Mouse (Mus musculus): ENCODE data around the gene Tbc1d14.

The Tbc1d14 gene

DNA sequence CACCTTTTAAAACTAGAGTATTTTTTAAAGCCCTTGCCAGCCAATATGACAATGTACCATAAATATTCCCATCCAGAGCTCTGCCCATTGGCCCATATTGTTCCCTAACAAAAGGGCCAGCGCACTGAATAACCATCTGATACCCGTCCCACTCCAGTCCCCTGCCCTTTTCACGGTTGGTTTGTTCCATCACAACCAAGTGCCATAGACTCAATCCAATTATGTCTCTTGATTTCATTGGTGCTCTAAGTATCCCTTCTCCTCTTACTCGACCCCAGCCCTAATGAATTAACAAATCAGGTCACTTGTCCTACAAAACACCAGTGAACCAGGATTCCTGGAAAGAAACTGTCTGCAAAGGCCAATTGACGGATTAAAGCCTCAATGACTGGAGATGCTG is 129.7 kb downstream of the Tbc1d14 start:
- DNase-seq (ENCODE audit: low read depth, low spot score), result no peak

DNA sequence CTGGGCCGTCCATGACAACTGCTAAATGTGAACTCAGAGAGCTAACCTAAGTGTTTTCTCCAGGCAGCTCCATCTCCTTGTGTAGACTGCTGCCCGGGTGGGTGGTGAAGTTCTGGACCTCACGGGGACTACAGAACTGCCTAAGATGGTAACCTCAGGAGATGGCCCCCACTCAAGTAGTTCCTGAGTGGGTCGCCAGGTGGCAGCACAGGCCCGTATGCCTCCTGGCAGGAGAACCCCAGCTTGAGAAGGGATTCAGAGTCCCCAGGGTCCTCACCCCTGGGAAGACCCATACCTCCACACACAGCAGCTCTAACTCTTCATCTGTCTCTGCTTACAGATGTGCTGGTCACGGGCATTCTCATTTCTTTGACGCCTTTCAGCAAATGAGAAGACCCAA is 130.3 kb downstream of the Tbc1d14 start:
- DNase-seq (ENCODE audit: low read depth, low spot score), result no peak

DNA sequence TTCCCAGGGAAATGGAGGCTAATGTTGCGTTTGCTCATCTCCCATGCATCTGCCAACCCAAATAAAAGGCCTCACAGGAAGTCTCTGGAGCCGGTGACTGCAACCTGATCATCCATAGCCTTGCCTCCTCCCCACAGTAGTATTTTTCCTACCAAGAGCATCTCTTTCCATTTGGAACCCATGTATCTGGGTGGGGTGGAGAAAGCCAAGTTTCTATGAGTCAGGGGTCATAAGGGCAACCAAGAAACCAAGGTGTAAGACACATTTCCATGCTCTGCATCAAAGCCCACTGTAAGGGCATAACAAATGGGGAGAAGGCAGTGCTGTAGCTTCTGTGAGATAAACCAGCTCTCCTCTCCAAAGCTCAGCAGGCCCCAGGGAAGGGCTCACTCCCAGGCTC is 131.8 kb downstream of the Tbc1d14 start:
- DNase-seq (ENCODE audit: low read depth, low spot score), result no peak

DNA sequence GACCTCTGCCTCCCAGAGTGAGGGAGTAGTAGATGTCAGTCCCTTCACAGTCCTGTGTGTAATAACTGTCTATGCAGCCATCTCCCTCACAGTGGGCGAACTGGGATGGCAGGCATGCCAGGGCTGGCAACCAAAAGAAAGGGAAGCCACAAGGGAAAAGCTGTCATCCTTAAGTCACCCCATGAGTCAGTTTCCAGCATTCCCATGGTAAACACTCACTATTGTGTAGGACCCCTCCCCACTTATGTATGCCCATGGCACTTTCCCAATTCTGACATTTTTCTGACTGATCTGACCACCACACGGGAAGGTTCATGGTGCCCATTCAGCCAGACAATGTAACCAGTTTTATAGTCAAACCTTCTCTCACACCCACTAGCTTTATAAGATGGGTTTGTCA is 132.4 kb downstream of the Tbc1d14 start:
- DNase-seq (ENCODE audit: low read depth, low spot score), result no peak

DNA sequence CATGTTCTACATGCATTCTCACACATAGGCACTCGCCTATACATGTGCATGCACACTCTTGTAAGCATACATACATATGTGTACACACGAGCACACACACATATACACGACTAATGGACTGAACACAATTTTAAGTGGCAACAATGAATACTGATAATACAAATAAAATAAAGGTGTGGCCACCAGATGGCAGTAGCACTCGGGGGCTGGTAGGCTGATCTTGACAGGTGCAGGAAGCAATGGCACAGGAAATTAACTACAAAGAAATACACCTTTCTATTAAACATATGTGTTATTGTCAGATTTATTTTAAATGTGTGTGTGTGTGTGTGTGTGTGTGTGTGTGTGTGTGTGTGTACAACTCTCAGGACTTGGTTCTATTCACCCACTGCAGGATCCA is 134.2 kb downstream of the Tbc1d14 start:
- DNase-seq (ENCODE audit: low read depth, low spot score), result no peak

DNA sequence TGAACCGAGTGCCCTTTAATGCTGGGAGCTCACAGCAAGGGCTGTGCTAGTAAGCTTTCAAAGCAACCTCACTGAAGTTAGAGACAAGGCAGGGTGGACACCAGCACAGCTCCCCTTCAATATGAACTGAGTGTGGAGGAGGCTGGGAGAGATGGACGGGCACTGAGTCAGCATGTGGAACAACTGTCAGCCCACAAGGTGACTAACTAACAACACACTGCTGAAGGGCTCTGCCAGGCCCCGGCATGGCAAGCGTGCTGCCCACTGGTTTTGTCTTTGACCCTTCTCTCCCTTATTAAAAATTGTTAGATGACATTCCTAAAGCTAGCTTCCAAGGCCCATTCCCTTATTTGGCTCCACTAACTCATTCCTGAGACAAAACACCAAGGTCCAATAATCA is 135.4 kb downstream of the Tbc1d14 start:
- no peak for DNase-seq (ENCODE audit: low read depth, low spot score)

DNA sequence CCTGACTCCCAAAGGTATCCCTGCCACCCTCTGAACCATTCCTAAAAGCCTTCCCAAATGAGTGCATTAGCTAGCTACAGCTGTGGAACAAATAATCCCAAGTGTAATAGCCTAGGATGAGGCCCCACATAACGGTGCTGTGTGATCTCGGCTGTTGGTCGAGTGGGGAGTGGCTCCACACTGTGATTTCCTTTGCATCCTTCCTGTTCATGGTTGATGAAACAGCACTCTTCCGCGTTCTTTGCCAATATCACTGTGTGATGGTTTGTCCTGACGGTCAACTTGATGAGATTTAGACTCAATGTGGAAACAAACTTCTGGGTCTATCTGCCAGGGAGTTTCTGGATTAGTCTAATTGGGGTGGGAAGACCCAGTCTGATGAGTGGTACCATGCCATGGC is 140.3 kb downstream of the Tbc1d14 start:
- DNase-seq (ENCODE audit: low read depth, low spot score), result no peak

DNA sequence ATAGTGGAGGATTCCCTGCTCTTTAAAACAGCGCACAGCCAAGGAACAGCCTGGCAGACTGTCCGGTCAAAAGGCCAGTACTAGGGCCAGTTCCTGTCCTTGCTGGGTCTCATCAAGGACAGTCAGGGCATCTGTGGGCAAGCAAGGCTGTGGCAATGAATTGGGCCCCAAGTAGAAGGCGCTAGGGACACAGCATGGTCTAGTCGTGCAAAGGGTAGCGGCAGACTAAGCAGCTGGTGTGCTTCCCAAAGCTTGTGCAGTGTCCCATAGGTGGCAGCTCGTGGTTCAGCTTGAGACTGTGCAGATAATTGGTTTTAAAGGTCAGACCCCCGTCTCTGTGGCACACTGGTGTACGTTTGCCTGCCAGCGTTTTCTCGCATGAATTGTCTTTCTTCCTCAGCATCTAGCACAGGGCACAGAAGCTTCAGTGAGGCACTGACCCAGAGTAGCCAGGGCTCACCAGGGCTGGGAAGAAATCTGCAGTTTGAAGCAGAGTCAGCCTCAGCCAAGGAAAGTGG is 141.1 kb downstream of the Tbc1d14 start:
- no peak for DNase-seq (ENCODE audit: low read depth, low spot score)

DNA sequence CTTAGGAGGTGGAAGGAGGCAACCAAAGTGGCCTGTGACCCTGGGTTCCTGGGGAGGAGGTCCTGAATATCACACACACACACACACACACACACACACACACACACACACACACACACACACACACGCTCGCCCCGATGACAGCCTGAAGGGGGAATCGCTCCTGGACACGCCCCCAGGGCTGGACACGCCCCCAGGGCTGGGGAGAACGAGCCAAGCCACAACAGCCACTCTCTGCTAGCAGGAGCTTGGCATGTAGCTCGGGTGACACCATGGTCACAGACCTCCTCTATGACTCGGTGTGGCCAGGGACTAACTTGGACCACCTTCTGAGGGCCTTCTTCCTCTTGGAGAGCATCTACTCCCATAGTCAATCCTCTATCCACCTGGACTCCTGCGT is 142.0 kb downstream of the Tbc1d14 start:
- no peak for DNase-seq (ENCODE audit: low read depth, low spot score)

DNA sequence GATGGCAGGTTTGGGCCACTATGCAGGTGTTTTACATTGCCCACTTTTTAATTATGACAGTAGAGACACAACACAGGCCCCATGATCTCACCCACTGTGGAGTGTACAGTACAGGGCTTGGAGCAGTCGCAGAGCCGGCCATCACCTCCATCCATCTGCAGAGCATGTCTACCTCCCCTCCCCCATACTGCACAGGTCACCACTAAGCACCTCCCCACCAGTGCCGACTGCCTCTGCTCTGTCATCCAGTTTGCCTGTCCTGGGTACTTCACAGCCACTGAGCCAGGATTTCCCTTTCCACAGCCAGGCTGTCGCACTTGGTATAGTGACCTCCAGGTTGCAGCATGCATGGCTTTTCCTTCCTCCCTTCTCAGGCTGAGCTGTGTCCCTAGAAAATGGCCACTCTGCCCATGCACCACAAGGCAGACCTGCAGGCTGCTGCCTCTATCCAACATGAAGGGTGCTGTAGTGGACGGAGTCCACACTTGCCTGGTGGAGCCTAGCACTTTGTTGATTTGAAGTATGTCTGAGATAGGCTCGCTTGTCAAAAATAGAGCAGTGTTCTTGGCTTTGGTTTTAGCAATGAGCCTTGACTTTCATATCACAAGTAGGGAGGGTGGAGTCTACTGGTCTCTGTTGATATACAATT is 143.2 kb downstream of the Tbc1d14 start:
- no peak for DNase-seq (ENCODE audit: low read depth, low spot score)

DNA sequence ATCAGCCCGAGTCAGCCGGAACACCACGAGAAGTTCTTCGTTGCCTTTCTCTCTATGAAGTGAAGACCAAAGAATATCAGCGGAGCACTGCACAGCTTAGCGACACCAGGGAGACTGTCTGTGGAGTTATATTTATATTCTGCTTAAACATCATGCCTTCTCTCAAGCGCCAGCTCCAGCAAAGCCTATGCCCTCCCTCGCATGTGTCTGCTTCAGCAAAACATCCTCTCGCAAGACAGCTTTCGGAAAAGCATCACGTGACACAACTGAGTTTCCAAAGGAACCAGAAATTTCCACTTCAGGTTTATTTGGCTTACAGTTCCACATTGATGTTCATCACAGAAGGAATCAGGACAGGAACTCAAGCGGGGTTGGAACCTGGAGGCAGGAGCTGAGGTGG is 145.2 kb downstream of the Tbc1d14 start:
- DNase-seq (ENCODE audit: low read depth, low spot score), result no peak

DNA sequence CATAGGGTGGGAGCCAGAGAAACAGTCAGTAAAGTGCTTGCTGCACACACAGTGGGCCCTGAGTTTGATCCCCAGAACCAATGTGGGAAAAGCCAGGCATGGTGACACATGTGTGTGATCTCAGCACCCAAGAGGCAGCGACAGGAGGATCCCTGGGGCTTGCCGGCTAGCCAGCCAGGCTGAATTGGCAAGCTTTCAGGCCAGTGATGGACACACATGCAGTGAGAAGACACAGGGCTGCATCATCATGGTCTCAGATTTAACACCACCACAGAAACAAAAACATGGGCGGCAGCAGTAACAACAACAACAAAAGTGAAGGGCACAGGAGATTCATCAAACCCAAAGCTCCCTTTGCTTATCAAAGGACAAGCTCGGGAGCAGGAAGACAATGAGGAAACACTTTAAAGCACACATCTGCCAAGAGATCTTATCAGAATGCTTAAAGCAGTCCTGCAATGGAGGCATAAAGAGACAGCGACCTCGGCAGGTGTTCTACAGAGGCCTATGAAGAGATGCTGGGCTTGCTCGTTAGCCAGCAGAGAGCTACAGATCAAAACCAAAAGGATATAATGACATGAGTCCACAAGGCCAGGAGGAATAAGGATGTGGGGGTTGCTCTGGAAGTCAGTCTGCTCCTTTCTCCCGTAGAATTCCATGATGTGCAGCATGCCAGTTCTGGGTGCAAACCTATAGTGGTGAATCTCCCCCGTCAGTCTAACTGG is 146.7 kb downstream of the Tbc1d14 start:
- no peak for DNase-seq (ENCODE audit: low read depth, low spot score)

DNA sequence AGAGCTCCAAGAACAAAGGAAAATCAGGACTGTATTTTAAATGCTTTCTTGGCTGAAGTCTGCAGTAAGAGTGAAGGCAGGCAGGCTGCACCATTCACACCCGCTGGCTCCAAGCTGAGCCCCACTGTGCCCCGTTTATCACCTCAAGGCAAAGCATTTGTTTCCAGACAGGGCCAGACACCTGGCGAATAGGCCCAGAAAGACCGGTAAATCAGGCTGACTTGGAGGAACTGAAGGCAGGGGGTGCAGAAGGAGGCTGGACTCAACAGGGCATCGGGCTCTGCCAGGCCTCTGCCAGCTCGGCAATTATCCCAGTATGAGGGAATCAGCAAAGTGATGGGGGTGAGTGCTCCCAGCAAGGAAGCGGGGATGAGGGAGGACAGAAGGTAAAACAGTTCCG is 148.0 kb downstream of the Tbc1d14 start:
- no peak for DNase-seq (ENCODE audit: low read depth, low spot score)

DNA sequence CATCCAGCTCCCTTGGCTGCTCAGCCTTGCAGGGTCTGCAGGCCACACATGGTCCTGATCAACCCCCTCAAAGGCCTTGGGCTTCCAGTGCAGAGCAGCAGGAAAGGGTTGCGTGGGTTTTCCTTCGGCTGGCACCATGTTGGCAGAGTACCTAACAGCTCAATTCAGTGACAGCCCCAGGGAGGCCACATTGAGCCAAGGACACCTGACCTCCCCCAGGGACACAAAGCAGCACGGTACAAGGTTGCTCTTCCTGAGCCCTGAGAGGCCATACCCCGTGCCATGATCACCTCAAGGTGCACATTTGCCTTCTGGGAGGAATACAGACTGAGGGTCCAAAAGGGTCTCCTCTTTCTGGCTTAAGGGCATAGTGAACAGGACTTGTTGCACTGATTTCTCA is 148.5 kb downstream of the Tbc1d14 start:
- no peak for DNase-seq (ENCODE audit: low read depth, low spot score)

DNA sequence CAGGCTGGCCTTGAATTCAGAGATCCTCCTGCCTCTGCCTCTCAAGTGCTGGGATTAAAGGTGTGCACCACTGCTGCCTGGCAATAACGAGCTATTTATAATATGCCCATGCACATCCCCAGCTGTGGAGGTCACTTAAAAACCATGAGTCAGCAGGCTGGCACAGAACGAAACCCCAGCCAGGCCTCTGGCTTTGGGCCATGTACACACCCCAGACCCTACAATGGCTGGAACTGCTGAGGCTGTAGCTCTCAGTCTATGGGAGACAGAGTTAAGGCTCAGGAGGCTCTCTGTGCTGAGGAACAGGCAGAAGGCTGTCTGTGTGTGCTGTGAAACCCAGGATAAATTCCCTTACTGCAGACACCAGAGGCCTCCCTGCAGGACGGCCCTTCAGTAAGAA is 152.3 kb downstream of the Tbc1d14 start:
- DNase-seq (ENCODE audit: low read depth, low spot score), result no peak
